Mouse (Mus musculus) lung, embryonic 16.5 days (tissue): ENCODE measurements around the gene Polr1b. TPM values are rescaled to one million over a fixed set of nuclear protein-coding genes. Genes with fewer than 3 reads are reported as not detected.

Experiments used
- ATAC-seq: fragments of 200-750 bp; cut with Nextera tagmentation; 2 replicates; pipeline ENCODE4 v1.8.0; 2017; ENCODE audit warnings: low read depth, mild to moderate bottlenecking, moderate library complexity
- H3K27ac ChIP-seq: fragments of 300-500 bp; sonication (generic); 2 replicates; pipeline ENCODE4 v1.5.1; 2014; ENCODE audit warnings: mild to moderate bottlenecking, control low read depth, low read length
- H3K27me3 ChIP-seq: fragments of 300-500 bp; sonication (generic); 2 replicates; pipeline ENCODE4 v1.6.1; 2014; ENCODE audit warnings: low read depth, low read length, mixed read lengths; ENCODE audit not compliant: control insufficient read depth, insufficient read depth
- H3K36me3 ChIP-seq: fragments of 300-500 bp; sonication (generic); 2 replicates; pipeline ENCODE4 v1.6.1; 2014; ENCODE audit warnings: low read length; ENCODE audit not compliant: control insufficient read depth, insufficient read depth
- H3K4me1 ChIP-seq: fragments of 300-500 bp; sonication (generic); replicated peaks from 2 replicates; pipeline ENCODE4 v1.6.1; 2014; ENCODE audit warnings: low read length, mixed read lengths; ENCODE audit not compliant: control insufficient read depth, insufficient read depth
- H3K4me2 ChIP-seq: fragments of 300-500 bp; sonication (generic); 2 replicates; pipeline ENCODE4 v1.6.1; 2014; ENCODE audit warnings: low read depth, low read length, control low read depth
- H3K4me3 ChIP-seq: fragments of 300-500 bp; sonication (generic); 2 replicates; pipeline ENCODE4 v1.5.1; 2014; ENCODE audit warnings: mild to moderate bottlenecking, low read length, control low read depth
- H3K9ac ChIP-seq: fragments of 300-500 bp; sonication (generic); 2 replicates; pipeline ENCODE4 v1.6.1; 2014; ENCODE audit warnings: low read length, control low read depth
- H3K9me3 ChIP-seq: fragments of 300-500 bp; sonication (generic); 2 replicates; pipeline ENCODE4 v1.6.1; 2016; ENCODE audit warnings: low read length; ENCODE audit not compliant: control insufficient read depth
- WGBS: fragments of 180-500 bp; shearing (Covaris S2); extraction: QIAGEN DNeasy Blood & Tissue Kit; methylation state at CpG from one replicate; pipeline ENCODE4 v1.1.7; 2014; 5-methylcytosine and 5-hydroxymethylcytosine counted together
- polyA plus RNA-seq: library from polyadenylated mRNA; unstranded; fragments of >200 nt; fragmentation: Nextera tagmentation; extraction: Ambion mirVana; gene quantifications from 2 replicates; pipeline ENCODE4 v1.2.1, GENCODE M21; 2015

Gene Polr1b
- polyA plus RNA-seq, 1 experiment from 2014 or later: 20.2 TPM

DNA sequence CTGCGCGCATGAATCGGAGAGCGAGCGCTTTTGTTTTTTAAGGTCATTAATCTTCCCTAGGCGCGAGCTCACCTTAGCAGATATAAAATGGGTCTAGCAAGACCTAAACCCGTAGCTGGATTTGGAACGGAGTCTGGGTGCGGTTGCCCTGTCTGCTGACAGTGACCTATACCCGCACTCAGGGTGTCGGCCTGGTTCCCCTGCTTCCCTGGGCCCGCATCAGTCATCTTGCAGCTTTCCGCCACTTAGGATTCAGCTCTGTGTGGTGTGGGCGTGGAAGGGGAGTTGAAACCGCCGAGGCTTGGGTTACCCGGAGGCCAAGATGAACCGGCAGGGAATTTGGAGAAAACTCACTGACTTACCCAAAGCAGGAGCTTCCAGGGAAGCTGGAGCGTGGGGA is 34.5 kb upstream of the Polr1b start:
- Histone ChIP-seq H3K4me2 (peak overlapping the region; percentile 89), H3K27me3 (no peaks in the 10 kb centered on the region), H3K27ac (peak overlapping the region; percentile 75), H3K9ac (peak overlapping the region; percentile 88), H3K36me3 (no peaks in the 10 kb centered on the region), H3K4me3 (peak overlapping the region; percentile 92), H3K9me3 (no peaks in the 10 kb centered on the region), H3K4me1 (peaks cover 14% of the 10 kb centered on the region)
- under 1% methylated on average over 20 of the region's 20 CpGs for WGBS
- ATAC-seq: peak; percentile 83

DNA sequence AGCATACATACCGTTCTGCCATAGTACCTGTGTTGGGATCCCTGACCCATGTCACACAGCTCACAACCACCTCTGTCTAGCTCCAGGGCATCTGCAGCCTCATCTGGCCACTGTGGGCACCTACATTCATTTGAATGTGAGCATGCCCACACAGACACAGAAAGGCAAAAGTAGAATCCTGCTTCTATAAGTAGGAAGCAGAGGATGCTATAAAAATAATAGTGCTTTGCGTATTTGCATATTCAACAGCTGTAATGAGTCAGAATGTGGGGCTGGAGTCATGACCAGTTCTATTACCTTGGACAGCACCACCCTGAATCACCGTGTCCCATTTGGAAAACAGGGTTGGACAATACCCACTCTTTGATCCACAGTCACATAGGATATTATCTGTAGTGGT is 30.5 kb upstream of the Polr1b start:
- no peak for ATAC-seq
- H3K36me3 ChIP-seq: no peaks in the 10 kb centered on the region

DNA sequence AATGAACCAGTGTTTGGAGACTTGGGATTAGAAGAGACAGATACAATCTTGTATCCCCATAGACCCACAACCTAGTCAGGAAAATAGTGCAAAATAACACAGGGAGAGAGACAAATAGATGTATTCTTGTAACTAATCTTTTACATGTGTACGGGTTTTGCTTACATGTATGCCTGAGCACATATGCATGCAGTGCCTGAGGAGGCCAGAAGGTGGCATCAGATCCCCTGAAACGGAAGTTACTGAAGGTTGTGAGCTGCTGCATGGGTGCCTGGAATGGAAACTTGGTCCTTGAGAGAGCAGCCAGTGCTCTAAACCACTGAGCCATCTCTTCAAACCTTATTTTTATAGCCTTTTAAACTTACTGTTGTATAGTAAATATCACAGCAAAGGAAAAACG is 22.5 kb upstream of the Polr1b start:
- H3K4me1 ChIP-seq: no peaks in the 10 kb centered on the region
- 81% methylated on average over 3 of the region's 3 CpGs for WGBS
- H3K9me3 ChIP-seq: no peaks in the 10 kb centered on the region
- no peak overlapping the region for H3K27ac ChIP-seq
- H3K9ac ChIP-seq: no peak overlapping the region
- H3K27me3 ChIP-seq: no peaks in the 10 kb centered on the region
- no peak for ATAC-seq
- no peak overlapping the region for H3K4me3 ChIP-seq
- H3K36me3 ChIP-seq: peaks cover 17% of the 10 kb centered on the region
- no peak overlapping the region for H3K4me2 ChIP-seq

More for the DNA sequence above, 30.5 kb upstream of the Polr1b start:
- H3K9me3 ChIP-seq: no peaks in the 10 kb centered on the region
- no peak overlapping the region for H3K4me2 ChIP-seq
- H3K4me3 ChIP-seq: no peak overlapping the region
- WGBS: 84% methylated on average over 3 of the region's 3 CpGs
- H3K27me3 ChIP-seq: no peaks in the 10 kb centered on the region
- peaks cover 14% of the 10 kb centered on the region for H3K4me1 ChIP-seq
- no peak overlapping the region for H3K9ac ChIP-seq
- no peak overlapping the region for H3K27ac ChIP-seq

DNA sequence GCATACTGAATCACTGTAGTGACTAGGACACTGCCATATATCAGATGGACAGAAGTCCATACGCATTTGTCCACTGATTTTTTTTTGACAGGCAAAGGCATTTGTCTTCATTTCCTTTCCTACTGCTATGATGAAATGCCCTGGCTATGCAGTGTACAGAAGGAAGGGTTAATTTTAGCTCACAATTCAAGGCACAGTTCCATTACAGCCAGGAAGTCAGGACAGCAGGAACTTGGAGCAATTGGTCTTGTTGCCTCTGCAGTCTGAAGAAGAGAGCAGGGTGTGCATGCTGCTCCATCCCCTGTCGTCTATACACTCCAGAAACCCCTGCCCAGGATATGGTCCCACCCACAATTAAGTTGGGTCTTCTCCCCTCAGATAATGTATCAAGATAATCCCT is 21.6 kb upstream of the Polr1b start:
- ATAC-seq: peak; percentile 67; the same call in 1 of the 2 replicates
- H3K4me2 ChIP-seq: no peak overlapping the region
- no peak overlapping the region for H3K4me3 ChIP-seq
- WGBS: 70% methylated on average over 2 of the region's 2 CpGs
- H3K27me3 ChIP-seq: no peaks in the 10 kb centered on the region
- no peaks in the 10 kb centered on the region for H3K4me1 ChIP-seq
- peaks cover 17% of the 10 kb centered on the region for H3K36me3 ChIP-seq
- peak overlapping the region; percentile 41; the same call in 1 of the 2 replicates for H3K27ac ChIP-seq
- H3K9me3 ChIP-seq: no peaks in the 10 kb centered on the region
- no peak overlapping the region for H3K9ac ChIP-seq

DNA sequence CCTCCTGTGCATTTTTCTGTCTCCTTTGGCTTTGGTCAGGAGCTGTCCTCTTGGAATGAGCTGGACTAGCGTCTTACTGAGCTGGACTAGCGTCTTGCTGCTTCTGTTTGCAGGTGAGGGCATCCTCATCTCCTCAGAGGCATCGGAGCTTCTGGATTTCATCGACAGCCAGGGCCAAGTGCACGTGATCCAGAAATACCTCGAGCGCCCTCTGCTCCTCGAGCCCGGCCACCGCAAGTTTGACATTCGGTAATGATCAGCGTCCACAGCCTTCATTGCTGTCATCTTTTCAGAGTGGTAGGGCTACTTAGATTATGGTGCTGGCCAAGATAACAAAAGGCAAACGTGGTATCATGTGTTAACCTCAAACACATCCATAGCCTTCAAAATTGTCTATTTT is 19.7 kb upstream of the Polr1b start:
- WGBS: 62% methylated on average over 13 of the region's 13 CpGs
- H3K36me3 ChIP-seq: peaks cover 23% of the 10 kb centered on the region
- H3K4me1 ChIP-seq: no peaks in the 10 kb centered on the region
- no peak overlapping the region for H3K27ac ChIP-seq
- no peak overlapping the region for H3K9ac ChIP-seq
- no peak for ATAC-seq
- no peak overlapping the region for H3K4me2 ChIP-seq
- no peaks in the 10 kb centered on the region for H3K27me3 ChIP-seq
- no peak overlapping the region for H3K4me3 ChIP-seq
- no peaks in the 10 kb centered on the region for H3K9me3 ChIP-seq

DNA sequence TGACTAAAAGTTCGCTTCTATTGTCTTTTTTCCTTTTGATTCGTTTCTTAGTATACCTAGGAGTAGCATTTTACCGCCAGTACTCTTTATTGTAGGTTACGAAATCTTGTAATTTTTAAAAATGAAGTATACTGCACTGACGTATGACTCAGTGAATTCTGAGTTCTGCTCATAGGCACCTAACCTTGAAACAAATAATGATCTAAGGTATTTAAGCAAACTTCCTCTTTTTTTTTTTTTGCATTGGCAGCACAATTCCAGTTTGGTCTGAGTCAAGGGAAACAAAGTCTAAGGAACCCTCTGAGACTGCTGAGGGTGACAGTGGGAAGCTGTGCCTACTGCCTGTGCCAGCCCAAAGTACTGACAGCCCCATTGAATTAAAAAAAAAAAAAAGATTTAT is 17.3 kb upstream of the Polr1b start:
- Histone ChIP-seq H3K36me3 (peaks cover 12% of the 10 kb centered on the region), H3K4me3 (no peak overlapping the region), H3K4me2 (no peak overlapping the region), H3K9me3 (no peaks in the 10 kb centered on the region), H3K9ac (no peak overlapping the region), H3K27ac (no peak overlapping the region), H3K27me3 (no peaks in the 10 kb centered on the region), H3K4me1 (no peaks in the 10 kb centered on the region)
- 91% methylated on average over 5 of the region's 5 CpGs for whole genome bisulfite sequencing
- ATAC-seq: no peak

DNA sequence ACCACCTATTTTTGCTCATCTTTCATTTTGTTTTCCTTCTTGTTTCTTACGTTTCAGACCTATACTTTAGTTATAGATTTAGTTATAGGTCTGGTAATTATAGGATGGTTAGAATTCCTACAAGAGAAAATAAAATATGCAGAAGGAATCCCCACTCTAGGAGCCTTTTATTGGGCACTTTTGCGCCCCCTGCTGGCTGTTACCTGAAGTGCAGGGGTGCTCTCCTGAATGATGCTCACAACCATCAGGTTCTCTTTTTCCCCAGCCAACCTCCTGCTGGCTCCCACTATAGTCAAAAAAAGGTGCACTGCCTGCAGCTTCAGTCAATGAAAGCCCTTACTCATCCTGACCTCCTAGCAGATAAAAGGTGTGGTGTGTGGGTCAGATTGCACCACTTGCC is 15.8 kb upstream of the Polr1b start:
- Histone ChIP-seq H3K4me2 (no peak overlapping the region), H3K27me3 (no peaks in the 10 kb centered on the region), H3K4me1 (no peaks in the 10 kb centered on the region), H3K9me3 (no peaks in the 10 kb centered on the region), H3K36me3 (peaks cover 15% of the 10 kb centered on the region), H3K27ac (no peak overlapping the region), H3K4me3 (no peak overlapping the region), H3K9ac (no peak overlapping the region)
- no peak for ATAC-seq
- WGBS: 43% methylated on average over 2 of the region's 2 CpGs

DNA sequence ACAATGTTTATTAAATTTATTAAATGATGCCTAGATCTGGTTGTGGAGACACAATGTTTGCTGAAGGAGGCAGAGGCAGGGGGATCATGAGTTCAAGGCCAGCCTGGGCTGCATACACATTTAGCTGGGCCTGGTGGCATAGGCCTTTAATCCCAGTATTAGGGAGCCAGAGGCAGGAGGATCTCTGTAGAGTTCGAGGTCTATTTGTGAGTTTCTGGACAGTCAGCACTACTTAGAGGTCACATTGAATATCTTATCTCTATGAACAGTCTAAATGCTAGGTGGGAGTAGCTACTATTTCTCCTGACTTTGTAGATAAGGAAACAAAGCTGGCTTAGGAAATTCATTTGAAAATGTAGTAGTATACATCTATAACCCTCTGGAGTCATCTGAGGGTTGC is 13.3 kb upstream of the Polr1b start:
- H3K4me1 ChIP-seq: no peaks in the 10 kb centered on the region
- no peak overlapping the region for H3K27ac ChIP-seq
- peaks cover 12% of the 10 kb centered on the region for H3K36me3 ChIP-seq
- H3K27me3 ChIP-seq: no peaks in the 10 kb centered on the region
- no peaks in the 10 kb centered on the region for H3K9me3 ChIP-seq
- 89% methylated on average over 1 of the region's 1 CpGs for WGBS
- no peak for ATAC-seq
- H3K4me2 ChIP-seq: no peak overlapping the region
- H3K9ac ChIP-seq: no peak overlapping the region
- H3K4me3 ChIP-seq: no peak overlapping the region

DNA sequence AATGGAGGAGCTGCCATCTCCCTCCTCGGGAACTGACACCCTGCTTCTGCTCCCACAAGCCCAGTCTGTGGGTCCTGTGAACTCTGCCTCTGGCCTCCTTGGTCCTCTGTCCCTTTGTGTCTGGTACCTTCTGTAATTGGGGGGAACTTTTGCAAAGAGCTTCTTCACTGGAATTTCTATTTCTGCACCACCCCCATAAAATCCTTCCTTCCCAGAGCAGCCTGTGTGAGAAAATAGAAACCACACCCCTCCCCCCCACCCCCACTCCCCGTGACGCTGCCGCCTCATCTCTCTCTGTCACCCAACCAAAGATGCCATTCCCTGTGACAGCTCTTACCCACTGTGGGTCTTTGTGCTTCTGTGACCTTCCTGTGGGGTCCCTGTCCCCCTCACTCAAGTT is 10.4 kb upstream of the Polr1b start:
- Histone ChIP-seq H3K4me3 (no peak overlapping the region), H3K36me3 (peaks cover 15% of the 10 kb centered on the region), H3K27ac (no peak overlapping the region), H3K9ac (no peak overlapping the region), H3K4me1 (no peaks in the 10 kb centered on the region), H3K9me3 (no peaks in the 10 kb centered on the region), H3K4me2 (no peak overlapping the region), H3K27me3 (no peaks in the 10 kb centered on the region)
- WGBS: 61% methylated on average over 4 of the region's 4 CpGs
- no peak for ATAC-seq

DNA sequence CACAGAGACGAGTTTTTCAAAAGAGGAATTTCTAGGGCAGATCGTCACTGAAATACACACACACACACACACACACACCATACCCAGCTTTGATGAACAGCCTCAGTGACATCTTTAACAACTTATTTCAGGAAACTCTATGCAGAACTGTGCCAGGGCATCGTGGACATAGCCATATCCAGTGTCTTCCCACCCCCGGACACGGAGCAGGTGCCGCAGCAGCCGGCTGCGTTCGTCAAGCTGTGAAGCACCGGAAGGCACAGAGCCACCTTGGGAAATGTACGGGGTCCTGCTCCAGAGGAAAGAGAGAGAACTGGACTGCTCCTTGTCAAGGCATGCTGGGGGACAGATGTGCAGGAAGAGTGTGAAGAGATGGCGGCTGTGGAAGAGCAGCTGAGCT is 8.0 kb upstream of the Polr1b start:
- WGBS: 88% methylated on average over 12 of the region's 12 CpGs
- no peak for ATAC-seq
- Histone ChIP-seq H3K27me3 (no peaks in the 10 kb centered on the region), H3K4me3 (no peak overlapping the region), H3K27ac (no peak overlapping the region), H3K4me2 (no peak overlapping the region), H3K36me3 (peaks cover 12% of the 10 kb centered on the region), H3K4me1 (no peaks in the 10 kb centered on the region), H3K9ac (no peak overlapping the region), H3K9me3 (no peaks in the 10 kb centered on the region)
